Mouse (Mus musculus) urinary bladder, adult 18-20 months (tissue): ENCODE data around the gene Hamp2.
"Not testable (repeated sequence)": the region's sequence is repeated elsewhere in the genome, so short reads cannot be mapped to it uniquely, and the experiment has no call there.

Source experiments
- DNase-seq, 2 experiments: peaks; one replicate each; pipeline ENCODE4 v3.0.0; 2022; ENCODE audit warnings: low spot score in 2 of 2, mixed read lengths in 2 of 2

Hamp2 gene

GRCm38 (mm10) chr7:30924581-30924980, at the start of gene Hamp2:
Hamp2 (minus strand) TSS chr7:30924681.
- DNase-seq: not testable (repeated sequence)

- DNase-seq: peak; percentile 84 to 89
Observed at GRCm38 (mm10) chr7:30973501-30974289, 49.2 kb upstream of the Hamp2 start, which contains the start of gene Fam187b. Fam187b (plus strand) TSS chr7:30973790.

GRCm38 (mm10) chr7:30973251-30973500, 48.7 kb upstream of the Hamp2 start, which contains the start of gene Lsr:
Lsr (minus strand) TSS chr7:30973464.
- DNase-seq: no peak

GRCm38 (mm10) chr7:30972426-30973250, 48.2 kb upstream of the Hamp2 start:
- DNase-seq: peak in 1 of 2 experiments; percentile 36

GRCm38 (mm10) chr7:30971901-30972300, 47.4 kb upstream of the Hamp2 start:
- no peak for DNase-seq

- no peak for DNase-seq
Observed at GRCm38 (mm10) chr7:30969174-30969573, 44.7 kb upstream of the Hamp2 start.

GRCm38 (mm10) chr7:30968611-30969010, 44.1 kb upstream of the Hamp2 start:
- no peak for DNase-seq

- no peak for DNase-seq
Observed at GRCm38 (mm10) chr7:30966657-30967056, 42.2 kb upstream of the Hamp2 start.

- no peak for DNase-seq
Observed at GRCm38 (mm10) chr7:30965677-30966076, 41.2 kb upstream of the Hamp2 start.

- DNase-seq: no peak
Observed at GRCm38 (mm10) chr7:30964366-30964765, 39.9 kb upstream of the Hamp2 start.

- DNase-seq: no peak
Observed at GRCm38 (mm10) chr7:30962862-30963261, 38.4 kb upstream of the Hamp2 start.

- no peak for DNase-seq
Observed at GRCm38 (mm10) chr7:30959786-30960349, 35.4 kb upstream of the Hamp2 start.

GRCm38 (mm10) chr7:30958866-30959487, 34.5 kb upstream of the Hamp2 start:
- DNase-seq: no peak

GRCm38 (mm10) chr7:30958109-30958865, 33.8 kb upstream of the Hamp2 start:
- no peak for DNase-seq

GRCm38 (mm10) chr7:30957367-30957783, 32.9 kb upstream of the Hamp2 start:
- peak; percentile 89 to 93 for DNase-seq

- DNase-seq: peak; percentile 52 to 69
Observed at GRCm38 (mm10) chr7:30956756-30957366, 32.4 kb upstream of the Hamp2 start, which contains the start of gene Usf2. Usf2 (minus strand) TSS chr7:30956803.

GRCm38 (mm10) chr7:30956357-30956751, 31.9 kb upstream of the Hamp2 start:
- DNase-seq: no peak

GRCm38 (mm10) chr7:30955584-30956356, 31.3 kb upstream of the Hamp2 start:
- peak; percentile 82 to 87 for DNase-seq

- DNase-seq: no peak
Observed at GRCm38 (mm10) chr7:30954971-30955520, 30.6 kb upstream of the Hamp2 start.

GRCm38 (mm10) chr7:30954036-30954435, 29.6 kb upstream of the Hamp2 start:
- DNase-seq: no peak
